Mouse (Mus musculus): ENCODE measurements around the gene Pir. TPM values are rescaled to one million over a fixed set of nuclear protein-coding genes. Genes with fewer than 3 reads are reported as not detected.

The Pir gene
- polyA plus RNA-seq, 1 experiment from 2014 or later: 11.2 TPM

DNA sequence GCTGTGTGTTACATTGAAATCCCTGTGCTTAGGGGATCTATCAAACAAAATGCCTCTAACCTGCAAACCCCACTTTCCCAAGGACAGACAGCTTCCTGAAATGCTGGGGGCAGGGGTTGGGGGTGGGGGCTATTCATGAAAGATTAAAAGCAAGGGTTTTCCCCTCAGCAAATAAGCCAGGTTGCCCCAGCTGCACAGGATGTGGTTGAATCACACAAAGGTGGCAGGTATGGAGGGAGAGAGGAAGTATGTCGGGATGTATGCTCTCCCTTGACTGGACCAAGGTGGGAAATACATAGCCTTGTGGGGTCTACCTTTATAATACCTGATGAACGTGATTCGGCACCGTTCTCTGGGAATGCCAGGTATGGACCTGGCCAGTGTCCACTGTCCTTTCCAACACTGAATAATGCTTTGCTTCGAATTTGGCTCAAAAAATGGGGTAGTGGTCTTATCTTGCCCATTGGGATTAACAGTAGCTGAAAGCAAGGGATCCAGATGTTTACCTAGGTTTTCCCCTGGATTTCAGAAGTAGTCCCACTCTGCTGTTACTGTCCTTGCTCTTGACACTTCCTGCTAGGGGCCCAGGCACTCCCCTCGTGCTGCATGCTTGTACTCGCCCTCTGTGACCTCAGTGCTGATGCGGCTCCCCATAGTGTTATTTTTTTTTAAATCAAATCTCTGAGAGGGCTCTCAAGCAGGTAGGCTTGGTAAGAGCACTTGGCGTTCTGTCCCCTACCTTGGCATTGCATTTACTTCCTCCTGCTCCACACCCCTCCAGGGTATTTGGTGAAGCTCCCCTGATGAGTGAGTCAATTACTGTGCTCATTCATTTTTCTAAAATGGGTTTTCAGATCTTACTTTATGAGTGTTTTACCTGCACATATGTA, 137.2 kb downstream of the Pir start:
- Histone ChIP-seq H3K4me2 (no peak overlapping the region), H3K9ac (no peak overlapping the region), H3K9me3 (no peaks in the 10 kb centered on the region), H3K36me3 (no peaks in the 10 kb centered on the region), H3K27ac (no peak overlapping the region), H3K27me3 (replicated peaks) (no peaks in the 10 kb centered on the region), H3K4me3 (replicated peaks) (no peak overlapping the region), H3K4me1 (no peaks in the 10 kb centered on the region)
- no peak for ATAC-seq (ENCODE audit: insufficient read depth, low FRiP score, low read depth)
- WGBS: 67% methylated on average over 9 of the region's 9 CpGs

DNA sequence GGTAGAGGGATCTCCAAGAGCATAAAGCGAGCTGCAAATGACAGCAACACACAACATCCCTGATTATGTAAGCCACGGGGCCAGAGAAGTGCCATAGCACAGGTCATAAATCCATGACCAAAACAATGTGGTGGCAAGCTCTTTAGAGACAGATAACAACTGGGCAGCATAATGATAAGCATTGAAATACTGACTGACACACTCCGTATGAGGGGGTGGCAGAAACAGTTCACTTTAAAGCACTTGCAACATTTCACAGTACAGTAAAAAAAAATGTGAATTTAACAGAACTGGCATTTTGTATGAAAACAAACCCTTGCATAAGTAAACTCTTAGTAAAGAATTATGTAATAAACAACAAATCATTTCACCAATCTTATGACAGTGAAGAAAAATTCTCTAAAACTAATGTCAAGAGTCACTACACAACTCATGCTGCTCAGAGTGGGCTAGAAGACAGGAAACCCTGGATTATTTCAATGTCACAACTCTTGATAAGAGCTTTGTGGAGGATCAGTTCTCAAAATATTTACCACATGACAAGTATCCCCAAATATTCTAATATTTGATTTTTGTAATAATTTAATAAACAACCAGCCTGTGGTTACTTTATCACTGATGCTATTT, 139.2 kb downstream of the Pir start:
- WGBS: 62% methylated on average over 3 of the region's 3 CpGs
- H3K4me1 ChIP-seq: no peaks in the 10 kb centered on the region
- no peaks in the 10 kb centered on the region for H3K27me3 ChIP-seq (replicated peaks)
- no peak overlapping the region for H3K4me2 ChIP-seq
- no peak overlapping the region for H3K9ac ChIP-seq
- H3K36me3 ChIP-seq: no peaks in the 10 kb centered on the region
- H3K27ac ChIP-seq: no peak overlapping the region
- no peaks in the 10 kb centered on the region for H3K9me3 ChIP-seq
- no peak overlapping the region for H3K4me3 ChIP-seq (replicated peaks)
- no peak for ATAC-seq (ENCODE audit: insufficient read depth, low FRiP score, low read depth)

DNA sequence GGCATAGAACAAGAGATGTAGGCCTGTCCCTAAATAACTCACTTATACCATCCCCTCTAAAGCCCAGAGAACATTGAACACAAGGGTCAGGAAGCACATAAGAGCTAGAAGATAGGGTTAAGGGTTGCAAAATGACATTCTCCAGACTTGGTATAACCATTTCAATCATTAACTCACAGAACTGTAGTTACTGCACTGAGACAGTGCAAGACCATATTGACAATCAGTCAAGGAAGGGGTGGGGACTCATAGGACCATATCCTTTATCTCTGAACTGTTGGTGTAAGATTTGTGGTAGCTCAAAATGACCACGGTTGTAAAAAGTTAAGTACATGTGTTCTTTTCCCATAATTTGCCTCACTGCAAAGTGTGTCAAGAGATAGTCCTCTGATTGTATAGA, 141.4 kb downstream of the Pir start:
- Histone ChIP-seq H3K9me3 (no peaks in the 10 kb centered on the region), H3K4me2 (no peak overlapping the region), H3K9ac (no peak overlapping the region), H3K4me1 (no peaks in the 10 kb centered on the region), H3K4me3 (replicated peaks) (no peak overlapping the region), H3K36me3 (no peaks in the 10 kb centered on the region), H3K27ac (no peak overlapping the region), H3K27me3 (replicated peaks) (no peaks in the 10 kb centered on the region)
- WGBS: 70% methylated on average over 1 of the region's 1 CpGs
- no peak for ATAC-seq (ENCODE audit: insufficient read depth, low FRiP score, low read depth)

DNA sequence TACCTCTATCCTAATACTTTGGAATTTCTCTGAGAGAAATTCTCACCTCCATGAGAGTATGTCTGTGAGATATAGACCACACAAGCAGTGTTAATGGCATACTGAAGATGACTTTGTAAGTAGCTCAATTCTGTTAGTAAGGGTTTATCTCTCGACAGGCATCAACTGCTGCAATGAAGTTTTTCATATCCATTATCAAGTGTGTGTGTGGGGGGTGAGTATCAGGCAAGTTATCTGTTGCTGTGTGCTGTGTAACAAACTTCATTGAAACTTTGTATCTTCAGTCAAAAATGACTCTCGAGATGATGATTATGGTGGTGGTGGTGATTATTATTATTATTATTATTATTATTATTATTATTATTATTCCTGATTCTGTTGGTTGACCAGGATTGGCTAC, 147.6 kb downstream of the Pir start:
- H3K4me2 ChIP-seq: no peak overlapping the region
- H3K27me3 ChIP-seq (replicated peaks): no peaks in the 10 kb centered on the region
- 83% methylated on average over 2 of the region's 2 CpGs for WGBS

DNA sequence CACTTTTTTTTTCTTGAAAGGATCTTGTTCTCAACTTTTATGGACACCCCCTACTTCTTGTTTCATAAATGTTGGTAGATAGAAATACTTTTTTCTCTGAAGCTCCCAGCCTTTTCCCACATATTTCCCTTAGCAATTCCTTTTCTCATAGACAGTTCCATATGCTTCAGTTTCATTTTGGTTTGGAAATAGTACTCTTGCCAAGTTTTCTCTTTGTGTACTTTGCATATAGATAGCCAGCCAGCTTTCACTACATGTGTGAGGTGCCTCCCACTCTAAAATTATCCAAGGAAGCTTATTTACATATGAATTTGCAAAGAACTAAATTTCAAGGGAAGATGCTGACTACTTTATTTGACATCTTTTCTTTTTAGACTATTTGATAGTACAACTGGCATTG, 148.8 kb downstream of the Pir start:
- Histone ChIP-seq H3K4me3 (replicated peaks) (no peak overlapping the region), H3K27me3 (replicated peaks) (no peaks in the 10 kb centered on the region), H3K4me2 (no peak overlapping the region), H3K36me3 (no peaks in the 10 kb centered on the region), H3K9me3 (no peaks in the 10 kb centered on the region), H3K27ac (no peak overlapping the region), H3K4me1 (no peaks in the 10 kb centered on the region), H3K9ac (no peak overlapping the region)
- ATAC-seq (ENCODE audit: insufficient read depth, low FRiP score, low read depth): no peak

More for the DNA sequence above, 147.6 kb downstream of the Pir start:
- H3K36me3 ChIP-seq: no peaks in the 10 kb centered on the region
- no peaks in the 10 kb centered on the region for H3K4me1 ChIP-seq
- H3K9ac ChIP-seq: no peak overlapping the region
- H3K9me3 ChIP-seq: no peaks in the 10 kb centered on the region
- no peak overlapping the region for H3K4me3 ChIP-seq (replicated peaks)
- ATAC-seq (ENCODE audit: insufficient read depth, low FRiP score, low read depth): no peak
- H3K27ac ChIP-seq: no peak overlapping the region

- no peaks in the 10 kb centered on the region for H3K4me1 ChIP-seq
- H3K4me3 ChIP-seq (replicated peaks): peak within 1 kb of the TSS; percentile 56
- H3K27me3 ChIP-seq (replicated peaks): no peaks in the 10 kb centered on the region
- no peaks in the 10 kb centered on the region for H3K9me3 ChIP-seq
- no peaks in the 10 kb centered on the region for H3K36me3 ChIP-seq
- H3K9ac ChIP-seq: peak within 1 kb of the TSS; percentile 50
- peak within 1 kb of the TSS; percentile 49 for H3K4me2 ChIP-seq
- ATAC-seq (ENCODE audit: insufficient read depth, low FRiP score, low read depth): peak; percentile 99
- WGBS: 19% methylated on average over 38 of the region's 40 CpGs
- H3K27ac ChIP-seq: peak within 1 kb of the TSS; percentile 76
Observed at GRCm38 (mm10) chrX:164419471-164419939, 150.3 kb downstream of the Pir start, which contains the start of gene Piga. Gene Piga (plus strand): TSS chrX:164419787.

GRCm38 (mm10) chrX:164419955-164420354, 150.8 kb downstream of the Pir start:
- peak overlapping the region; percentile 56 for H3K4me3 ChIP-seq (replicated peaks)
- H3K4me2 ChIP-seq: peak overlapping the region; percentile 49
- H3K9me3 ChIP-seq: no peaks in the 10 kb centered on the region
- peak overlapping the region; percentile 50 for H3K9ac ChIP-seq
- 27% methylated on average over 13 of the region's 13 CpGs for WGBS
- peak; percentile 3; the same call in 1 of the 2 replicates for ATAC-seq (ENCODE audit: insufficient read depth, low FRiP score, low read depth)
- no peaks in the 10 kb centered on the region for H3K27me3 ChIP-seq (replicated peaks)
- H3K4me1 ChIP-seq: no peaks in the 10 kb centered on the region
- peak overlapping the region; percentile 76 for H3K27ac ChIP-seq
- no peaks in the 10 kb centered on the region for H3K36me3 ChIP-seq

- H3K9me3 ChIP-seq: no peaks in the 10 kb centered on the region
- WGBS: 47% methylated on average over 3 of the region's 3 CpGs
Observed at GRCm38 (mm10) chrX:164420518-164420917, 151.3 kb downstream of the Pir start.

More at GRCm38 (mm10) chrX:164420518-164420917, 151.3 kb downstream of the Pir start:
- ATAC-seq (ENCODE audit: insufficient read depth, low FRiP score, low read depth): no peak
- no peaks in the 10 kb centered on the region for H3K4me1 ChIP-seq
- peak overlapping the region; percentile 56 for H3K4me3 ChIP-seq (replicated peaks)
- H3K4me2 ChIP-seq: peak overlapping the region; percentile 49
- no peaks in the 10 kb centered on the region for H3K27me3 ChIP-seq (replicated peaks)
- H3K36me3 ChIP-seq: no peaks in the 10 kb centered on the region
- H3K9ac ChIP-seq: no peak overlapping the region
- H3K27ac ChIP-seq: no peak overlapping the region

Other genes with a start within 250 kb of the Pir start
- 0.99 and 1.3 TPM in 2 replicates for gene Car5b, start 241.4 kb upstream of the Pir start, polyA plus RNA-seq (2015; fragmentation: Nextera tagmentation; extraction: Ambion mirVana)
- 22.5 and 25.2 TPM in 2 replicates for gene Siah1b, start 192.9 kb upstream of the Pir start, polyA plus RNA-seq (2015; fragmentation: Nextera tagmentation; extraction: Ambion mirVana)
- 10.5 and 14.9 TPM in 2 replicates for gene Cltrn, start 180.5 kb upstream of the Pir start, polyA plus RNA-seq (2015; fragmentation: Nextera tagmentation; extraction: Ambion mirVana)
- gene Ace2, start 130.0 kb upstream of the Pir start, polyA plus RNA-seq (2015; fragmentation: Nextera tagmentation; extraction: Ambion mirVana): 11.5 and 16.6 TPM in 2 replicates
- gene Bmx, start 11.2 kb upstream of the Pir start, polyA plus RNA-seq (2015; fragmentation: Nextera tagmentation; extraction: Ambion mirVana): 0.39 and 0.64 TPM in 2 replicates
- 5.5 and 6.3 TPM in 2 replicates for gene Vegfd, start 104.0 kb downstream of the Pir start, polyA plus RNA-seq (2015; fragmentation: Nextera tagmentation; extraction: Ambion mirVana)
- gene Piga, start 150.4 kb downstream of the Pir start, polyA plus RNA-seq (2015; fragmentation: Nextera tagmentation; extraction: Ambion mirVana): 14.5 and 15.0 TPM in 2 replicates
- gene Asb11, start 167.6 kb downstream of the Pir start, polyA plus RNA-seq (2015; fragmentation: Nextera tagmentation; extraction: Ambion mirVana): 0.31 TPM in 1 of 2 replicates, not detected in the other
- not detected in 2 replicates for gene Asb9, start 237.0 kb downstream of the Pir start, polyA plus RNA-seq (2015; fragmentation: Nextera tagmentation; extraction: Ambion mirVana)